Mouse (Mus musculus) hindlimb bud, embryonic 11.5 days (tissue): ENCODE data around the gene Specc1.

Source experiments
- DNase-seq: peaks from one replicate; pipeline ENCODE4 v3.0.0-alpha.2; 2012; ENCODE audit warnings: low read depth, low spot score; ENCODE audit errors: extremely low spot score

Gene Specc1

DNA sequence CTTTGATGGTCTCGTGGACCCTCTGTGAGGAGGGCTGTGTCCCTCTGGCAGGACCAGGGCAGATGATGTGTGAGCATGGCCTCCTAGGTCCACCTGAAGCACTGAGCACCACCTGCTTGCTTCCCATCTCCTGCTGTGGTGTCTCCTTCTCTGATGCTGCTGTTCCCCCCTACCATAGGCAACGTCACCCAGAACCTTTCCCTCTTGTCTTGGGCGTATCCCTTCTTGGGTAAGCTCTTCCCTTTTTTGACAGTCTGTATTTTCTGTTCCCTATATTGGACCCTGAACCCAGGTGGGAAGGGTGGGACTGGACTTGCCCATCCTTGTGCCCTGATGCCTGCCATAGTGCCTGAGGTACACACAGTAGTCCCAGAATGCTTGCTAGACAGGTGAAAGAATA is 56.9 kb downstream of the Specc1 start:
- no peak for DNase-seq

GRCm38 (mm10) chr11:62015071-62015654 is 58.6 kb downstream of the Specc1 start:
- DNase-seq = no peak

DNA sequence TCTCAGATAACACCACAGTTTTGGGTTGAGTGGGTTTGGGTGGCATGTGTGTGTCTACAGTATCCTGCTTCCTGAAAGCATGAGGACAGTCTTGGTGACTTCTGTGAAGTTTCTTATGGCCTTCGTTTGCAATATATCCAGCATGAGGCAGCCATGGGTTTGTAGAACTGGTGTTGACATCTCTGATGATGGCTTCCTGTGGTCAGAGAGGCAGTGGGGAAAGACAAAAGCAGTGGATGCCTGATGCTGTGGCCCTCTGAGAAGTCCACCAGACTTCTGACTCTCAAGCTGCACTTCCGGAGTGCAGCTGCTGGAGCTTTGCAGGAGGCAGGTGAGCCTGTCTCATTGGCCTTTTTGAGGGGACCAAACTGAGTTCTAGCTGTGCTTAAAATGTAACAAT is 60.4 kb downstream of the Specc1 start:
- DNase-seq = no peak

GRCm38 (mm10) chr11:62018315-62019205 is 62.0 kb downstream of the Specc1 start:
- no peak for DNase-seq

DNA sequence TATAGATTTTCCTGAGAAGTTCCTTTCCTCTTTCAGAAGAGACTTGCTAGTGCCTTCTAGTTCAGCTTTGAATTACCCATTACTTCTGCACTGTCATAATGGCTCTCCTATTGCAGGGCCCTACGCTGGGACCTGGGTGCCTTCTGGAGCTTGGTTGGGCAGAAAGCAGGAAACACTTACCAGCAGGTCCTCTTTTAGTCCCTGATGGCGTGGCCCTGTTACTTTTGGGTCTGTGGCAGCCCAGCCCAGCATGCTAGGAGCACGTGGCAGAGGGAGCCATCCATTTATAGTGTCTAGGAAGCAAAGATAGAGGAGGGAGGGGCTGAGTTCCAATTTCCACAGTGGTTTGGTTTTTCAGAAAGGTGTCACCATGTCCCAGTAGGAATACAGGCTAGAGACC is 63.3 kb downstream of the Specc1 start:
- DNase-seq = no peak

DNA sequence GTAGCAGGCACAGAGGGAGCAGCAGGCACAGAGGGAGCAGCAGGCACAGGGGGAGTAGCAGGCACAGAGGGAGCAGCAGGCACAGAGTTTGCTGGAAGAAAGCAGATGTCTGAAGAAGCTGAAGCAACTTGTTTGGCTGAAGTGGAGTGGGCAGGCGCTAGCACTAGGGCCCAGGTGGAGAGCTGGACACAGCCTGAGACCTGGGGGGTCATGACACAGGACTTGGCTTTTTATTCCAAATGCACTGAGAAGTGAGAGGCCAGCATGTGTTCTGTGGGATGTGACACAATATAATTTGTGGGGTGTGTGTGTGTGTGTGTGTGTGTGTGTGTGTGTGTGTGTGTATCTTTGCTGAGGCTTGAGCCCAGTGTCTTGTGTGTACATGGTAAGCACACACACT is 64.3 kb downstream of the Specc1 start:
- DNase-seq = no peak

DNA sequence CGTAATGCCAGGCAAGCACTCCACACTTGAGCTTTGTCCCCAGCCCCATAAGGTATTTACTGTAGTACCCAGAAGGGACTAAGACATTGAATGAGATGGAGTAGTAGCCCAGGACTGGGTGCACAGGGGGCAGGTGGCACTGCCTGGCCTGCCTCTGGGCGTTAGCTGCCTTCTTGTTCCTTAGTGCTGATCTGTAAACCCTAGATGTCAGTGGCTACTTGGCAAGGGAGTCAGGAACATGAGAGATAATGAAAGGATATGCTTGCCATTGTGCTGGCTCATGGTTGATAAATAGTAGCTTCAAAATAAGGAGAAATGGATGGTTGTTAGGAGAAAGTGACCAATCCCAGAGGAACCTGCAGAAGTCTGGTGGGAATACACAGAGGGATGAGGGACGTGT is 65.5 kb downstream of the Specc1 start:
- DNase-seq = no peak

GRCm38 (mm10) chr11:62022718-62023493 is 66.3 kb downstream of the Specc1 start:
- no peak for DNase-seq

GRCm38 (mm10) chr11:62023494-62024233 is 67.1 kb downstream of the Specc1 start:
- DNase-seq = no peak

GRCm38 (mm10) chr11:62024234-62024601 is 67.7 kb downstream of the Specc1 start:
- no peak for DNase-seq

- DNase-seq = no peak
Measured at GRCm38 (mm10) chr11:62024952-62025351, 68.4 kb downstream of the Specc1 start.

DNA sequence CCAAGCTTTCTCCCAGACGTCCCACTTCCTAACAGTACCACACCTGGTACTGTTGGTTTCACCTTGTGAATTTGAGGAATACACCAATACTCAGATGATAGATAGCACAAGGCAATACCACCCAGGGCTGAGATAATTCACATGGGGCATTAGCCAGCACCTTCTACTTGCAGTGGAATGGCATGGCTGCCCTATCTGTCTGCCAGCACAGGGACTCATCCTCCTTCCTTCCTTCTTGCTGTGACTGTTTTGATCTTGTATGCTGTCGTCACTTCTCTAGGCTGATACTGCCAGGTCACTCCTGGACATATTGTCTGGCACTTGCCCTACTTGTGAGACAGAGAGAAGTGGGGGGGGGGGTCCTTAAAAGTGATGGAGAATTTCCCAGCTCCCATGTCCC is 69.2 kb downstream of the Specc1 start:
- DNase-seq = no peak

DNA sequence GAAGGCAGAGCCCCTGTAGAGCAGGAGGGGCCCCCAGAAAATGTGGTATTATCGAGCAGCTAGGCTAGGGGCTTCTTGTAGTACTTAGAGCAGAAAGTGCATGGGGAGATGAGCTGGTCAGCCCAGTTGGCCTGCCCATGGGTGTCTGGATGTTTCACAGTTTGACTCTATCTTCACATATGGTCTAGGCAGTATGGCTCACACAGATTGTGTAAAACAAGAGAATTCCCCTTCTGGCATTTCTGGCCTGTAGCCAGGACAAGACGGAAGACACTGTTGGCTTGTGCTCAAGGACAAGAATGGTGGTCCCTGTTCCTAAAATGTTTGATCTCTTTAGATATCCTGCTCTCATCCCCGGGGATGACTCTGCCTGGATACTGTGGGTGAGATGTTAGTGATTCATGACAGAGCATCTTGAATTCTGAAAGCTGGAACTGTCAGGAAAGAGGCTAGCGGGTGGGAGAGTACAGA is 69.8 kb downstream of the Specc1 start:
- DNase-seq = no peak

GRCm38 (mm10) chr11:62027271-62027670 is 70.7 kb downstream of the Specc1 start:
- no peak for DNase-seq

- no peak for DNase-seq
Measured at GRCm38 (mm10) chr11:62027705-62028104, 71.1 kb downstream of the Specc1 start.

DNA sequence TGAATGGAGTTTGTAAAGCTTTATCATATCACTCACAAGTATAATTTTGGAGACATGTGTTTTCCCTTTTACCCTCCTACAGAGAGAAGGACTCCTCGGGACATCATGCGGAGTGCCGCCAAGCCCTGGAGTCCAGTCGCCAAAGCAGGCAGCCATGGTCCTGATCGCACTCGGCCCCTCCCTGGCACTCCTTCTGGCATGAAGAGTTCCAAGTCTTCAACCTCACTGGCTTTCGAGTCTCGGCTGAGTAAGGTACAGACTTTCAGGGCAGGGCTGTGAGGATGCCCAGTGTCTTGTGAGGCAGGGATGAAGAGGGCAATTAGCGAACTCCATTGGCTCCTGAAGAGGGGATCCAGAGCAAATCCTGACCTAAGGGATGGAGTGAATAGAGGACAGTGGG is 72.6 kb downstream of the Specc1 start:
- DNase-seq = no peak

GRCm38 (mm10) chr11:62034564-62034963 is 78.0 kb downstream of the Specc1 start:
- DNase-seq = no peak

GRCm38 (mm10) chr11:62035220-62035619 is 78.7 kb downstream of the Specc1 start:
- no peak for DNase-seq

DNA sequence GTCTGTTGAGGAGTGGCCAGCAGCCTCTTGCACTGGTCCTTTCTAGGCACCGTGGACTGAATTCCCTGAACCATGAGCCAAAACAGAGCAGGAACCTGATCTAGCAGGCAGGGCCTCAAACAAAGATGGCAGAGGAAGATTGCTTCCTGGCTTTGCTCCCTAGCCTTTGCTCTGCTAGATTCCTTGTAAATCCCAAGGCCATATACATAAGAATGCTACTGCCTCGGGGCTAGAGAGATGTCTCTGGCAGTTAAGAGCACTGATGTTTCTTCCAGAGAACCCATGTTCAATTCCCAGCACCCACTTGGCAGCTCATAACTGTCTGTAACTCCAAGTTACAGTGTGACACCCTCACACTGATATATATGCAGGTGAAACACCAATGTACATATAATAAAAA is 83.6 kb downstream of the Specc1 start:
- no peak for DNase-seq

GRCm38 (mm10) chr11:62044627-62045026 is 88.1 kb downstream of the Specc1 start:
- no peak for DNase-seq

GRCm38 (mm10) chr11:62045964-62046363 is 89.4 kb downstream of the Specc1 start:
- no peak for DNase-seq
